Mouse (Mus musculus) mouse embryonic stem cell (cell line): ENCODE measurements around the gene Adam10.

ENCODE experiments used
- in situ Hi-C, 2 experiments: fragments of 300-500 bp; cut with MboI; formaldehyde crosslinking; loops; 1 replicate in 1 of 2; 3 replicates in 1 of 2; pipeline ENCODE4 v1.14.3; 2019 to 2020; ENCODE audit warnings: low sequenced_read_pairs in 2 of 2, low pct_unique_long_range_greater_than_20kb in 1 of 2, mixed read lengths in 1 of 2; ENCODE audit not compliant: unreplicated experiment in 1 of 2

Gene Adam10

DNA sequence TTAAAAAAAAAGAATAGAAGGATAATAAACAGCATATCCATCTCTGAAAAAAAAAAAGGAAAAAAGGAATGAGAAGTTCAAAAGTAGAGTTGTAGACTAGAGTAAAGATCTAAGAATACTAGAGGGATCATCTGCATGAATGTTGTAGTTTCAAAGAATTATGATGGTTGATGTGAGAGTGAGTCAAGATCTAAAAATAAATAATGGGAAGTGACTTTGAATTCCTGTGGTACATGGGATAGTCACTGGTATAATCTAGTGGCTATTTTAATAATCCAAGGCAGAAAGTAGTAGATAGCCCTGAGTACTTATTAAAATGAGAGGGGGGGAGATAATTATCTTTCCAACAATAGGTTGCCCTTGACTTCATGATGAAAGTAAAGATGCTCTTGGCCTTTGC, 52.3 kb downstream of the Adam10 start:
- in situ Hi-C loops: no loop called here

DNA sequence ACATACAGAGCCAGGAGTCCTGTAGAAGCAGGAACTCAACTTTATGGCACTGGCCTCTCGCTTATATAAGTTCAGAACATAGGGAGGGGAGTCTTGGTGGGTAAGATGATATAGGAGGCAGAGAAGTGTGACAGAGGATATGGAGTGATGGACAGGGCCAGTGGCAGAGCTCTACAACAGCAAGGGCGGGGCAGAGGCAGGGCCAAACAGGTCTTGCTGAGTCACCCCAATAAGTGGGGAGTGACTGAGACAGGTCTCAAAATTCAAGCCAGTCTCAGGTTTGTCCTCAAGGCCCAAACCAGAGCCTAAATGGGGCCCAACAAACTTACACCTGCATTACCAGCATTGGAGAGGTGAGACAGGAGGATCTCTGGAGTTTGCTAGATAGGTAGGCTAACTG, 54.4 kb downstream of the Adam10 start:
- in situ Hi-C loops: no loop called here

DNA sequence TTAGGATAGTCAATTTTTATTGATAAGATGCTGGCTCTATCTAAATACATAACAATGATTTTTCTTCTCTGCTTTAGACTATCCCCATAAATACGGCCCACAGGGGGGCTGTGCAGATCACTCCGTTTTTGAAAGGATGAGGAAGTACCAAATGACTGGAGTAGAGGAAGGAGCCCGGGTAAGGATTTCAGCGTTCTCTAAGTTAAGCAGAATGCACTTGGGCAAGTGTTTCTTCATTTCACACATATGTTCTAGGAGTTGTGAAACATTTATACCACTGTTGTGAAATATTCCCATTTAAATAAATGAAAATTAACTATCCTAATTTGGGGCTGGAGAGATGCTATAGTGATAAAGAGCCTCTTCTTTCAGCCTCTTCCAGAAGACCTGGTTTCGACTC, 61.2 kb downstream of the Adam10 start:
- in situ Hi-C loops: no loop called here

DNA sequence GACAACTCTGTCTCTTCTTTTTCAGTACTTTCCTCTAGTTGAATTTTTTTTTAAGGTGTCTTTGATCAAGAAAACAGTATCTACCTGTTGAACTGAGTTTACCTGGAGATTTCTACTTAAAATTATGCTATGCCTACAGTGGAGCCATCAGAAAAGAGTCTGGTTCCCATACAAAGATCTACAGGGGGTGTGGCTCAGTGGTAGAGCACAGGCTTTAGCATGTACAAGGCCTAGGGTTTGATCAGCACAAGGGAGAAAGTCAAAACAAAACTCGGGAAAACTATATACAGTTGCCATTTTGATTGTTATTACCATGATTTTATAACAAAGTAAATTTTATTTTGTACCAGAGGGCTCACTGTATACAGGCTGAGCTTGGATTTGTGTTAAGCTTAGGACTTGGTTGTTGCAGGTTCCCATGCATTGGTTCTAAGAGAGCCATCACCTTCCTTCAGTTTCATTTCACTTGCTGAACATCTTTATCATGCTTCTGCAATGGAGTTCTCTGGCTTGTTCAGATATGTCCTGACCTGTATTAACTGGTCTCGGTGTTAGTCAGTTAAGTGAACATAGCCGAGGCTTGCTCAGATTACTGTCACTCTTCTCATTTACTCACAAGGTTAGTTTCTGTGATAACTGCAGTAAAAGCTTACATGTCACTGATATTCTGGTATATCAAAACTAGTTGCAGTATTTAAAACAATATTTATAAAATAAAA, 72.9 kb downstream of the Adam10 start:
- in situ Hi-C loops: no loop called here

DNA sequence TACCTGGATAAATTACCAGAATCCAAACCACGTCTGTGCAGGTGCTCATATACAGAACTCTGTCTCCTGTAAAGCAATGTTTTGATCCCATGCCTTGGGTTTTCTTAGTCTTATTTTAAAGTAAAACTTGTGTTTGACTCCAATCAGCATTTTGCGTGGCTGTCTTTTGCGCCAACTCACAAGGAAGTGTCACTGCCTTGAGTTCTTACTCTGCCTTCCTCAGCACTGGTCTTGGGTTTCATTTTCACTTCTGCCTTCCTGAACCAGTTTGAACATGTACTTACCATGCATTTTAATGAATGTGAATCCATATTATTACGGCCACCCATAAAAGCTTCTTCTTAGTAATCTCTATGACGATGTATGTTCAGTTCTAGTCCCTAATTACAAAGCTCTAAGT, 82.2 kb downstream of the Adam10 start:
- in situ Hi-C loops: no loop called here

DNA sequence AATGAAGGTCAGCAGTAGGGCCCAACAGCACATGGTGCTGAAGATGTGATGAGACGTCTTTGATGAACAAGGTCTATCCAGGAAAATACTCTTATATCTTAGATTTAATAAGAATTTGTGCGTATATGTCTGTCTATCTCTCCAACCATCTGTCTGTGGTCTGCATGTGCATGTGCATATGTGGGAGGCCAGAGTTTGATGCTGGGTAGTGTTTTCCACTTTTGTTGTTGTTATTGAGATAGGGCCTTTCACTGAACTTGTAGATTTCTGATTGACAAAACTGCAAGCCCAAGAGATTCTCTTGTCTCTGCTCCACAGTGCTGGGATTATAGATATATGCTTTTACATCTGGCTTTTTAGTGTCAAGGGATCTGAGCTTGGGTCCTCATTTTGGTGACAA, 96.7 kb downstream of the Adam10 start:
- in situ Hi-C loops: no loop called here

DNA sequence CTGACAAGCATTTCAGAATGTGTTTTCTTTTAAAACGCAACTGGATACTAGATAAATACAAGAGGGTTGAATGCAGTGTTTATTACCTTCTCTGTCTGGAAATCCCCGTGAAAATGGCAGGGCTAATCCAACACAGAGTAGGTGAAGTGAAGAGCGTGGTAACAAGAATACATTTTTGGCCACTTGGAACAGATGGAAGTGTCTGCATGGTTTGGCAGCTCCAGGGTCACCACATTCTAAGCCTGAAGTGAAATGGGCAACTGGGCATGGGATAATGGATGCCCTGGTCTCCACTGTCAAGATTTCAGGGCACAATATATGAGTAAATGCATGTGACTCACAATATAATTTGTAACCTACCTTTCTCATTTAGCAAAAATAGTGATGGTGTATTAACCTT, 103.4 kb downstream of the Adam10 start:
- in situ Hi-C loops: no loop called here

DNA sequence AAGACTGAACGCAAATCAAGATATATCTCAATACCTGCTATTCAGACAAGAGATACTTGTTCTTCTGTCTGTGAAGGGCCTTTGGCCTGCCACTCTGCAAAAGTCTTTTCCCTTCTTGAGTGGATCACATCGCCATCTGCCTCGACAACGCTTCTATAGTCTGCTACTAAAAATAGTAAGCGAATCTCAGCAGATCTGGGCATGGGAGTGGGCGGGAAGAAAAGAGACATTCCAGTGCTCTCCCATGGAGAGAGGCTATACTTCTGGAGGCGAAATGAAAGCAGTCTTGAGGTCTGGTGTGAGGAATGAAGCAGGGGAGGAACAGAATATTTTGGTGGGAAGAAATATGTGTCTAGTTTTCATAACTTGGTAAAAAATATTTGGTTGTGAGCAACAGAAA, 109.9 kb downstream of the Adam10 start:
- in situ Hi-C loops: no loop called here

DNA sequence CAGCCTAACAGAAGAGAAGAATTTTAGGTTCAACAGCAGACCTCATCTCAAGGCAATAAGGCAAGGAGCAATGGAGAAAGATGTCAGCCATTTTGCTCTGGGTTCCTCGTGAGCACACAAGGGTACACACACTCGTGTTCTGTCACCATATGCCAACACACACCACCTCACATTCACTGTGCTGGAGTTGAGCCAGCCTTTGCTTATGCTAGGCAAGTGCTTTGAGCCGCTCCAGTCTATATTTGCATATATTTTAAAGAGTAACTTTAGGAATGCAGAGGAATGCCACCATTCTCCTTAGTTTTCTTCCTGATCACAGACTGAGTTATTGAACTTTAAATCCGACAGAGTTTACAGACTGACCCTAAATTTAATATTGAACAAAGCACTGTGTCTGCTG, 111.8 kb downstream of the Adam10 start:
- in situ Hi-C loops: no loop called here

DNA sequence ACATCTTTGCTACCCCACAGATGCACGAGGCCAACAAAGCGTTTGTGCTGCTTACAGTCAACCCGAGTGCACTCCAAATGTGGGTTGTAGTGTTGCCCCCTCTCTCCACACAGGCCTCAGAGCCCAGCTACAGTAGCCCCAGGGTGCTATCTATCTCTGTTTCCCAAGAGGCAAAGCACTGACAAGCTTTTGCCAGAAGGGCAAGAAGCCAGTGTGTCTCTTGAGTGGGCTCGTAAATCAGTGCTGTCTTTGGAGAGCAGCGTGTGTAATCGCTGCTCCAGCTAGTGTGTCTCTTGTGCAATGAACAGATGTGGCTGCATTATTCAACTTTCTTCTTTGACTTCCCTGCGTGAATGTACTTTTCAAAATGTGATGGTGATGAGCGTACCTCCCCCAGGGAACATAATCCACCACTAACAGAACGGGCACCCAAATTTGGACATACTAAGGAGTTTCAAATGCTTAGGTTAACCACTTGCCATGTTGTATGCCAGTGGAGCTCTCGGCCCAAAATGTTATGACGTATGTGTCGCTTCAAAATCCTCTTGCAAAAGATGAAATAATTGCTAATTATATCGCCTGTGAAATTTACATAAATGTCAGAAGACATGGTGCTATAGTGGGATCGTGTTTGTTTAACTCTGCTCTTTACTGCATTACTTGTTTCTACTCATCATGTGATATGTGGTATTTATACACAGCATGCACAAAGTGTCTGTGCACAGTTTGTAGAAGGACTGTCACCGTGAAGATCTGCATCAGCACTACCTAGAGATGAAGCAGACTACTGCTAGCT, 116.0 kb downstream of the Adam10 start:
- in situ Hi-C loops: no loop called here

DNA sequence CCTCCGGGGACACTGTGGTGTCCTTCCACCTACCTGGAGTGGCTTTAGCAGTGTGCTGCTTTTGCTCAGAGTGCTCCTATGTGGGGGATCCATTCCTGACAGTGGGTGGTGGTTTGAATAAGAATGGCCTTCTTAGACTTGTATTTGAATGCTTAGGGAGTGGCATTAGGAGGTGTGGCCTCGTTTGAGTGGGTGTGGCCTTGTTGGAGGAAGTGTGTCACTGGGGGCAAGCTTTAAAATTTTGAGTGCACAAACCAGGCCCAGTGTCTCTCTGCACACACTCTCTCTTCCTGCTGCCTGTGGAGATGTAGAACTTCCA, 116.6 kb downstream of the Adam10 start:
- in situ Hi-C loops: no loop called here

DNA sequence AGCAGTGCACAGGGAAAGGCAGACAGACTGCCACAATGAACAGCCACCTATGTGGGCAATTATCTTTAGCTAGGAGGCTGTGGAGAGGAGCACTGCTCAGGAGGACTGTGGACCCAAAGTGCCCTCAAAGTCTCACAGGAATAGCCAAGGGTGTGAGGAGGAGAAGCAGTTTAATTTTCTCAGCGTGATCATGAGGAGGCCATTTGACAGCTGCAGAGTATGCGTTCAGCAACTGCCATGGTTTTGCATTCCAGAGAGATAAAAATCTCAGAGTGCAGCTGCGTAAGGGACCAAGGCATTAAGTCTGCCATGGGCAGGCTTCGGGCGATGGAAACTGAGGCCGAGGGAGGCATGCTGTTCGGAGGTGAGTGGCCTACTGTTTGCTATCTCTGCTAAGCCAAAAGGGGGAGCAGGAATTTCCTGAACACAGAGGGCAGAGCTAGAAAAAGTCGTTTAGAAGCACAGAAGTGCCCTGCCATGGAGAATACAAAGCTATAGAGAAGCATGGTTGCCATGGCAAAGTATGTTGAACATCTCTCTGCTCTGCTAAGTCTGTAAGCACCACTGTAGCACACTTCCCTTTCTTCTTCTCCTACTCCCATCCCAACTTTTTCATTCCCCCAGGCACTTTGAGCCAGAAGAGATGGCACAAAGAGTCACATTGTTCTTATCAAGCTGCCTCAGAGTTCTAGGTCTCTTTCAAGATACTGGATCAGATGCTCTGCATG, 122.0 kb downstream of the Adam10 start:
- in situ Hi-C loops: no loop called here

DNA sequence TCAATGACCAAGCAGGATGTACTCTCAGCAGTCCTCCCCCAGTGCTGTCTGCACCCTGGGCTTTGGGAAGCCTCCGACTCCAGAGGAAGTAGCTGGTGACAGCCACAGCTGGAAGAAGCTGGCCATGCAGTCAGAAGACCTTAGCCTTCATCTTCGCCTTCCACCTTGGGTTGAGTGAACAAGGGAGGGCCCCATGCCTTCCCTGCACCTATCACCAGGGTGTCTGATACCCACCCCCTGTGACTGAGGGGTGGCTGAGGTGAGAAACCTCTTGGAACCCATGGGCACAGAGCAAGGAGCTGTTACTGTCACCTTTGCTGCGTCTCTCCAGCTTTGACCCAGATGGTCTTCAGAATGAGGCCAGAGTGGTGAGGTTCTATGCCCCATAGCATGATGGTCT, 123.0 kb downstream of the Adam10 start:
- in situ Hi-C loops: no loop called here

DNA sequence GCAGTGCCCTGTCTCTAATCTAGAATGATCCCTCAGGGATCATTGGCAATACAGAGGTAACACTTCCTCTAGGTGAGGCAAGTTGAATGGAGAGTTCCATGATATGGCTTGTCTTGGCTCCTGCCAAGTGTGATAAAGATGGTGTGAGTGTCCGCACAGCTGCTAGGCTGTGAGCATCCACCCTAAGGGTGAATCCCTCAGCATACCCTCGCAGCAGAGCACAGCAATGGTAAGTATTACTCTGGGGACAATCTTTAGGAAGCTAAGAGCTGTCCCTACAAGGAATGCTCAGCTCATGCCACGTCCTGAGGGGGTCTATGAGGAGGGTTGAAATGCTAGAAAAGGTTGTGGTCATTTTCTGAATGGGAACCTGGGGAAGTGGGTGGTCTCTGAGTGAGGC, 124.0 kb downstream of the Adam10 start:
- in situ Hi-C loops: no loop called here

DNA sequence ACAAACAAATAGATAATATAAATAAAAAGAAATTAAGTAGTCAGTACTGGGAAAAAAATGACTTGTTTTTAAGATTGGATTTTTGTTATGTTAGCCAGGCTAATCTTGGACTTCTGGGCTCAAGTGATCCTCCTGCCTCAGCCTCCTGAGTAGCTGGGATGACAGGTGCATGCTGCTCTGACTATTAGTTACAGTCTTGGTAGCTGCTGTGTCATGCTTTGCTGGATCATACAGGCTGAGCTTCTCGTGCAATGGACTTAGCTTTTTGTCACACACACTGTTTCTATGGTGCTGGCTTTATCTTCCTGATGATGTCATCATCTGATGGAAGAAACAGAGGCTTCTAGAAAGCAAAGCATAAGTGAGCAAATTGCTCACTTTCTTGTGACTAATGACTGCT, 127.3 kb downstream of the Adam10 start:
- in situ Hi-C loops: no loop called here

DNA sequence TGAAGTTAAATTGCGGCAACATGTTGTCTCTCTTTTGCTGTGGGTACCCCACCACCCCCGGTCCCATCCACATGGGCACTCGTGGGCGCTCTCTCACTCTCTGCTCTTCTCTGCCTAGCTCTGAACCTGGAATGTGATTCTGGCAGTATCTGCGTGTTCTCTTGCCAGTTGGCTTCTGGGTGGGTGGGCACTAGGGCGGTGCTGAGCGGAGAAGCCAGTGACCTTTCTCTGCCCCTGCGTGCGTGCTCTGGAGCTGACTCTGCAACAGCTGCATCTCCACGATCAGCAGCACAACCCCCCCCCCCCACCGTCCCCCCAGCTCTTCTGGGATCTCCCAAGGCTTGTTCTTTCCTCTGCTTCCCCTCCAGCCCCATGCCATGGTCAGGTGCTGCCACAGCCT, 128.9 kb downstream of the Adam10 start:
- in situ Hi-C loops: no loop called here

DNA sequence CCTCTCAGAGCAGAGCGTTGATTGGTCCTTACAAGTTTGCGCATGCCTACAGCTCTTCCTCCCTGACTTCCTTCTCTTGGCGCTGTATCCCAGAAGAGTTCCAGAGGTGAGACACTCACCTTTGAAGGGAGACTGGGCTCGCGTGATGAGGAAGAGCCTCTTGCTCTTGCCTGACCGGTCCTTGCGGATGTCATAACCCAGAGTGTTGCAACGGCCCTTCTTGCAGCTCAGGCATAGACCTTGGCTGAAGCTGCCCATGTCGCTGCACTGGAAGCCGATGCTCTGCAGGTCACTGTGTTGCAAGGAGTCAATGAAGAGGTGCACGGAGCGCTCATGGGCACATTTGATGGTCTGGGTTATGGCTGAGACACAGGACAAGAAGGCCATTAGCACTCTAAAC, 133.8 kb downstream of the Adam10 start:
- in situ Hi-C loops: no loop called here

DNA sequence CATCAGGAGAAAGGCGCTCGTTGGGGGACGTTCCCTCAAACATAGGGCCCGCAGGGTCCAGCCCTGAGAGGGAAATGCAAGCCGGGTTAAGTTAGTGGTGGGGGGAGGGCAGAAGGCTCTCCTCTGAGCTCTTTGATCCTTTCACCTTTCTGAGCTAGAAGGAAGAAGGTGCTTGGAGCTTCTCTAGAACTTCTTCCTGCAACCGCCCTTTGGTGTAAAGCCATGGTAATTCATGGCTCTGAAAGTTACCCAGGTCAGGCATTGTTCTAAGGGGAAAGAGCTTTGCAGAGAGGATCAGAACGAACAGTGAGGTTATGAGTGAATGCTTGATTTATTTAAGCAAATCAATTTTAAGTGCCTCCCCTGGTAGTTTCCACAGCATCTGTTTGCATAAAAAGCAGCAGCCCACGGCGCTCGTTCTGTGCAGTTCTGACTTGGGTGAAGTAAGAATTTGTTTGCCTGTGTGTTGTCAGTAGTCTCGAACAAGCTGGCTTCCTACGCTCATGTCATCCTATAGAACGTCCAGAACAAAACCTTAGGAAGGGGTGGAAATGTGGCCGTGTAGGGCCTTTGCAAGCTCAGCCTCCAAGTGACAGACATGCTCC, 138.0 kb downstream of the Adam10 start:
- in situ Hi-C loops: no loop called here

DNA sequence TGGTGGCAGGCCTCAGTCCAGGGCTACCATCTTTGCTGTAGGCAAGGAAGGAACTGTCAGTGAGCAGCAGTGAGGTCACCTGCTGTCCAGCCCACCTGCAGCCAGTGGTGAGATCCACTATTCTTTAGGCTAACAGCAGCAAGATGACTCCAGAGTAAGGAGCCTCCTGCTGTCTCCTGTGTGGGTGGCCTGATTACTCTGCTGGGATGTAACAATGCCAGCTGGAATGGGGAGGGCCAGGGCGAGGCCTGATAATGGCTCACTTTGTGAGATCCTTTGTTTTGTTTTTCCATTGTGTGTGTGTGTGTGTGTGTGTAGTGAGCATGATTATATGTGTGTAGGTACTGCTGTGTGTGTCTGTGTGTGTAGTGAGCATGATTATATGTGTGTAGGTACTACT, 138.6 kb downstream of the Adam10 start:
- in situ Hi-C loops: no loop called here
